Mouse (Mus musculus): ENCODE data around the gene Ksr2.

Gene Ksr2

DNA sequence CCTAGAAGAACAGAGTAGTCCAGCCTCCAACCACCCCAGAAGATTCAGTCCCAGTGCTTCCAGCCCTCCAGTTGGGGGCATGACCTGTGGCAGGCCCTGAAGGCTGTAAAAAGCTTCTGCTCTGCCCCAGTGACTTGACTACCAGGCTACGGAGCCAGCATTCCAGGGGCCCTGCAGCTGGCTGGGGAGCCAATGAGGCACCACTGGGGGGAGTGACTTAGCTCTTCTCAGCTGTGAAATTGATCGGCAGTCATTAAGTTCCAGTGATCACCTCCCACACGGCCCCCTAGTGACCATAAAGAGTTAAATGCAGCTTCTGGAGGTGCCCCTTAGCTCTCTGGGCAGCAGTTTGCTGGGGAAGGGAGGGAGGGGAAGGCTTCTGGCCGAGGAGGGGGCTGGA lies 213.1 kb downstream of the Ksr2 start:
- no peak for DNase-seq

GRCm38 (mm10) chr5:117628351-117628750 lies 214.6 kb downstream of the Ksr2 start:
- peak; percentile 56 to 82 for DNase-seq

GRCm38 (mm10) chr5:117629570-117629969 lies 215.8 kb downstream of the Ksr2 start:
- DNase-seq: no peak

- no peak for DNase-seq
Measured at GRCm38 (mm10) chr5:117635211-117635610, 221.4 kb downstream of the Ksr2 start.

GRCm38 (mm10) chr5:117635838-117636237 lies 222.0 kb downstream of the Ksr2 start:
- DNase-seq: no peak

GRCm38 (mm10) chr5:117641585-117641984 lies 227.8 kb downstream of the Ksr2 start:
- no peak for DNase-seq

GRCm38 (mm10) chr5:117651238-117651886 lies 237.6 kb downstream of the Ksr2 start:
- DNase-seq: no peak

GRCm38 (mm10) chr5:117658641-117659040 lies 244.8 kb downstream of the Ksr2 start:
- DNase-seq: no peak

DNA sequence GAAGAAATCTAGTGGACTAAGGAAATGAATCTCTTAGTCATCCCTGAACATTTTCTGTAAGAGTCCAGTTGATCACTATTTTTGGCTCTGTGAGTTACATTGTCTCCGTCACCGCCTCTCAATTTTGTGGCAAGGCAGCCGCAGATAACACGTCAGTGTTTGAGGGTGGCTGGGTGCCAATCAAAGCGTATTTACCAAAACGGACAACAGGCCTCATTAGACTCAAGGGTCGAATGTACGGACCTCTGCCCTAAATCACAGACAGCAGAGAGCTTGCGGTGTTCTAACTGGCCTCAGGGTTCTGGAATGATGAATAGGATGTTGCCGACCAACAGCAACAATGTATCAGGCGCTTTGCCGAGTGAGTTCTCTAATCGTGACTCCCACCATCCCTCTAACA lies 245.8 kb downstream of the Ksr2 start:
- DNase-seq: no peak

GRCm38 (mm10) chr5:117665181-117665580 lies 251.4 kb downstream of the Ksr2 start:
- DNase-seq: no peak

DNA sequence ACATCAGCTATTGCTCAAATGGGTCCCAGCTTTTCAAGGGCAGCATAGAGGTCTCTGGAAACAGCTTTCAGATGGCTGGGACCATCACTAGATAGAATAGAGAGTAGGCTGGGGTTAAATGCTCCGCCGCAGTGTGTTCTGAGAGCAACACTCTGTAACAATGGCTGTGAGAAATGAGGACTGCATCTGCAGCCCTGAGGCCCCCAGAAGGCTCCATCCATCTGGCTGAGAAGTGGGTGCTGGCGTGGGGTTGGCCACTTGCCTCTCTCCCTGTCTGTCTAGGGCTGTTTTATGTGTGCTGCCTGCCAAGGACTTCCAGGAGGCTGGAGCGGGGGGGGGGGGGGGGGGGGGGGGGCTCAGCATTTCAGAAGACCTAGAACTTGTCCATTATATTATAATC lies 253.5 kb downstream of the Ksr2 start:
- DNase-seq: peak; percentile 33 to 36

DNA sequence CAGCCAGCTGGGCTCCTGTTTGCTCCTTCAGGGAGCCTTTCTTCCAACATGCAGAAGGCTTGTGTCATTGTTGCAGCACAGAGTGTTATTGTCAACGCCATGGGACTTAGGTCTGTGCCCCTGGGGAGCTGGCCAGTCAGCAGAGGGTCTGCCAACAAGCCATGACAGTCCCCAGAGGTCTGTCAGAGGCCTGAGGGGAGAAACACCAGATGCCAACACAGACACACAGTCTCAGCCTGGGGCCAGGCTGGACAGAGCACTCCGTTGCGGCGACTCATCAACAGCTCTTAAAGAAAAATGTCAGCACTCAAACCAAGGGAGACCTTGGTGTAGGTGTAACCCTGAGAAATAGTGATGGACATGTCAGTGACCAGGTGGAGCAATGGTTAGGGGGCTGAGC lies 255.5 kb downstream of the Ksr2 start:
- DNase-seq: no peak

- DNase-seq: peak in 1 of 2 experiments; percentile 30
Measured at GRCm38 (mm10) chr5:117669843-117670242, 256.0 kb downstream of the Ksr2 start.

GRCm38 (mm10) chr5:117671362-117671761 lies 257.6 kb downstream of the Ksr2 start:
- peak in 1 of 2 experiments; percentile 44 for DNase-seq

- DNase-seq: no peak
Measured at GRCm38 (mm10) chr5:117675840-117676239, 262.0 kb downstream of the Ksr2 start.

DNA sequence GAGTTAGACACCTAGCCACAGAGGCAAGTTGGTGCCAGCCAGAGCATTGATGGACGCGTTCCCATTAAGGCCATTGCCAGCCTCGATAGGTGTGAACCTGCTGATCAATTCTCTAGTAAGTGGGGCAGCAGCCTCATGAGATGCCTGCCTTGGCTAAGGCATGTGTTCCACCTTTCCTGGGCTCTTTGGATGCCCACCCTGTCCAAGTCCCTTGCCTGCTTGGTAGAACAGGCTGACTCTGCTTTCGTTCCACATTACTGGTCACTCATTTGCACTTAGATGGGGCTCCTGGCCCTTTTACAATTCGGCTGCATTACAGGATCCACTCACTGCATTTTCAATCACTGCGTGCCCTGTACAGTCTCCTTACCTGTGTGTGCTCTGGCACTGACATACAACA lies 263.4 kb downstream of the Ksr2 start:
- DNase-seq: no peak

DNA sequence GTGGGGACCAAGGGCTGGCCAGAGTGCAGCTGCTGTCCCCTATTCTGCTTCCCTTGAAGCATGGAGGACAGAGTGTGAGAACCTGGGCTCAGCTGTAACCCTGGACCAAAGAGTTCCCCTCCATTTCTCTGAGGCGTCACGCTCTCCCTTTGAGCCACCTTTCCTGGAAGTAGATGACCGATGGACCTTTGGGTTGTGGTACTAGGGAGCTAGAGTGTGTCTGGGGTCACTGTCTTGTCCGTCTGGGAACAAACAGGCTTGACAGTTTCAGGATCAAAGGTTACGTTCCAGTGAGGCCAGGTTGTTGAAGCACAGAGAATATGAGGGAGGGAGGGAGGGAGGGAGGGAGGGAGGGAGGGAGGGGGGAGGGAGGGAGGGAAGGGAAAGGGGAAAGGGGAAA lies 264.6 kb downstream of the Ksr2 start:
- no peak for DNase-seq

- no peak for DNase-seq
Measured at GRCm38 (mm10) chr5:117682226-117682625, 268.4 kb downstream of the Ksr2 start.

- DNase-seq: no peak
Measured at GRCm38 (mm10) chr5:117684491-117684890, 270.7 kb downstream of the Ksr2 start.

- DNase-seq: no peak
Measured at GRCm38 (mm10) chr5:117687770-117688352, 274.1 kb downstream of the Ksr2 start.

DNA sequence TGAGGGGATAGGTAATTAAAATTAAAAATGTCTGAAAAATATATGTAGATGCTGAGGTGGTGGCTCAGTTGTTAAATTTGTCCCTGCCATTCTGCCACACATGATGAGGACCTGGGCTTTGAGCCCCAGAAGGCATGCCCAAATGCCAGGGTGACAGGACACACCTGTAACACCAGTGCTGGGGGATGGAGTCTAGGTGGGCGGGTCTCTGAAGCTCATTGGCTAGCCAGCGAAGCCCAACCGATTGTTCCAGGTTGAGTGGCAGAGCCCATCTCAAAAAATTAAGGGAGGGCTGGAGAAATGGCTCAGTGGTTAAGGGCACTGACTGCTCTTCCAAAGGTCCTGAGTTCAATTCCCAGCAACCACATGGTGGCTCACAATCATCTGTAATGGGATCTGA lies 274.9 kb downstream of the Ksr2 start:
- DNase-seq: no peak

GRCm38 (mm10) chr5:117689840-117690239 lies 276.0 kb downstream of the Ksr2 start:
- no peak for DNase-seq

DNA sequence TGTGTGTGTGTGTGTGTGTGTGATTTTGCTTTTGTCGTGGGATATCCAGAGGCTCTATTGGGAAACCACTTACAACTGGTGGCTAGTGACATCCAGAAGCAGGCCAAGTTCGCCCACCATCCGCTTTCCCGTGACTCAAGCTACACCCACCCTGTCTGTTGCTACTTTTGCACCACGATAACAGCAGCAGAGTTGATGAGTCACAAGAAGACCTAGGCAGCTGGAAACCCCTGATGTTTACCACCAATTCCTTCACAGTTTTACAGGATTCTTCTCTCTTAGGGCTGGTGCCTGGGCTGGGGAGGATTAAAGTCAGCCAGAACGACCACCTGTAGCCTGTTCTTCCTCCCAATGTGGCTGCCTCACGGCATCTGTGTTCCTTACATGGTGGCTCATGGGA lies 277.5 kb downstream of the Ksr2 start:
- DNase-seq: no peak

GRCm38 (mm10) chr5:117693557-117693956 lies 279.8 kb downstream of the Ksr2 start:
- no peak for DNase-seq

DNA sequence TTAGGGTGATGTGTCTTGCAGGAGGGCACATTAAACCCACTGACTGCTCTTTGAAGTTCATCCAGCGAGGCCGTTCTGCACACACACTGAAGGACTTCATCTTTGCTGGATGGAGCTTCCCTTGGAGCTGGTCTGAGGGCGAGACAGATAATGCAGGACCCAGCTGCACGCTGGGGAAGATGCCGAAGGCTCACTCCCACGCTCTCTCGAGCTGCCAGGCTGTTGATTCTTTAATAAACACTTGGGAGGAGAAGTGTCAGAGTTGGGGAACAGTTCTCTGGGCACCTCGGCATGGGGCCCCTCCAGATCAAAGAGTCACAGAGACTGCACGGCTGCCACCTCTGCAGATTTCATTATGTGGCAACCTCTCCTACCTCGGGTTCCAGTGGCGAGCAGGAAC lies 280.8 kb downstream of the Ksr2 start:
- no peak for DNase-seq

Data from cerebellum, postnatal 14 days (tissue).